Mouse (Mus musculus) yolk sac, embryonic 10.5 days (tissue): ENCODE data around the gene Wdr20rt.
A peak's percentile ranks its signal among the peaks of the same experiment; 100 is the strongest.
"Not testable (repeated sequence)": the region's sequence is repeated elsewhere in the genome, so short reads cannot be mapped to it uniquely, and the experiment has no call there.

Source experiments
- DNase-seq: peaks from one replicate; pipeline ENCODE4 v3.0.0-alpha.2; 2017; ENCODE audit warnings: low spot score

The Wdr20rt gene

GRCm38 (mm10) chr12:65225467-65225945 lies at the start of gene Wdr20rt:
TSS of gene Wdr20rt (plus strand) at chr12:65225517.
- DNase-seq, result no peak

DNA sequence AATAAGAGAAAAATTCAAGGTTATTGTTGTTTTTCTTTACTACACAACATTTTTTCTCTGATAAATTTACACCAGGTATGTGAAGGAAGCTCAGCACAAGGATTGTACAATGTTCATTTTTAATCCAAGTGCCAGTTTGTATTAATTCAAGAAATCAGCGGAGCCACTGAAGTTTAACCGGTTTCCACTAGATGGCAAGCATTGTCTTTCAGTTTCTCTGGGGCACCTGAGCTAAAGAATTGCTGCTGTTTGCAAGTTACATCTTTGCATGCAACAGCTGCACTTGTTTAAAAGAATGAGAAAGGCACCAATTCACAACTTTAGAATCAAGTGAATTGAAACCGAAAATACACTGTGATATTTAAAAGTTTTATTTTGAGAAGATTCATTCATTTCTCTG lies 38.0 kb upstream of the Wdr20rt start:
- DNase-seq, result no peak

DNA sequence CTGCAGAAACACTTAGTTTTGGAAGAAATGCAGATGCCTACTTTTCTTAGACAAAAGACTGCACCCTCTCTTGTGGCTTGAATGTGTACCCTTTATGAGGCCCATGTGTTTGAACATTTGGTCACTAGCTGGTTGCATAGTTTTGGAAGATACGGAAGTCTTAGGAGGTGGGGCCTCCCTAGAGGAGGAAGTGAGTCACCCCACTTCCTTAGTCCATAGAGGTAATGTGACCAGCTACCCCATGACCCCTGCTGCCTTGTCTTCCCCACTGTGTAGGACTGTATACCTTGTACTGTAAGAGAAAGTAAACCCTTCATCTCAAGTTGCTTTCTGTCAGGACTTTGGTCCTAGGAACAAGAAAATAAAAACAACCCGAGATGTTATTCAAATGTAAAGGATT lies 36.1 kb upstream of the Wdr20rt start:
- DNase-seq, result no peak

GRCm38 (mm10) chr12:65194003-65194530 lies 31.2 kb upstream of the Wdr20rt start:
- DNase-seq, result no peak

DNA sequence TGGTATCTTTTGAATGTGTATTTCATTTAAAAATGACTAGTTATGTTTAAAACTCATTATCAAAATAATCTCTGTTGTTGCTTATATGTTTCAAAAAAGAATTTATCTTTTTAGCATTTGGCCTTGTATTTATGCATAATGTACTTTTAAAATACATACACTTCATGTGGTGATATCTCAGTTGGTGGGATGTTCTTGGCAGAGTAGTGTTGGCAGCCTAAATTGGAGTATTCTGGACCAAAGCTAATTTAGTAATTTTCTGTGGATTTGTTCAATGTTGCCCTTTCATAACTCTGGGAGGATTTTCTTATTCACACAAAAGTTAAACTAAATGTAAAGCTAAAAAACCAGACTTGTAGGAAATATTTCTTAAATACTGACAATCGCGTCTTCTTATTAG lies 23.5 kb upstream of the Wdr20rt start:
- DNase-seq, result no peak

GRCm38 (mm10) chr12:65206431-65206830 lies 18.9 kb upstream of the Wdr20rt start:
- no peak for DNase-seq

DNA sequence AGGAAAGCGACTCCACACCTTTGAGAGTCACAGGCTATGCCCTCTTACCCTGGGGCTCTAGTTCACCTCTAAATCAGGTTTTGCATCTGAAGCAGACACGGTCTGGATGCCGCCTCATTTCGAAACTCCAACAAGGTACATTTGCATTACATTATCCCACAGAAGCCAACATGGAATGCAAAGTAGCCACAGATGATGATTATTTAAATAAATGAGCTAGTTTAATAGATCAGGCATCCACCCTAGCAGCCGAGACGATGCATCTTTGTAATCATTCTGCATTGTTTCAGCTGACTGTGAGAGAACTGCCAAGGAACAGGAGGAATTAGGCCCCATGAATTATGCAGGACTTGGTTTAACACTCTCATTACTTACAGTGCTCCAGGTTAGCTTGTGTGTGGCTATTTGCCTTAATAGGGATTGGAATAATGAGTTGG lies 8.9 kb upstream of the Wdr20rt start:
- DNase-seq, result no peak

DNA sequence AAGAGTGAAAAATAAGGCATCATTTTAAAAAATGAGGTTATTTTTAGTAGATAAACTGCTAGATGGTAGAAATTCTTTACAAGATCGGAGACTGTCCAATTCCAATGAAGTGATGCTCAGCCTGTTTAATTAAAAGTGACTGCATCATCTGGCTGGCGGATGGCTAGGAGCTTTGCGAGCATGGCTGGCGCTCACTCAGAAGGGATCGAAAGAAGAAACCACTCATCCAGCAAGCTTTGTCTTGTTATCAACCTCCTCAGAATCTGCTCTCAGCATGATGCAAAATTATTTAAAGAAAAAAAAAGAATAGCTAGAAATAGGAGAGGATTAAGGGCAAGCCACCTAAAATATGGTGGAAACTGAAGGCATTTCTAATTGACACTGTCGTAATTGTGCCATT lies 3.3 kb downstream of the Wdr20rt start:
- DNase-seq, result no peak

GRCm38 (mm10) chr12:65229041-65229440 lies 3.7 kb downstream of the Wdr20rt start:
- DNase-seq, result no peak

- DNase-seq, result not testable (repeated sequence)
These were observed 7.5 kb downstream of the Wdr20rt start for GRCm38 (mm10) chr12:65232801-65233200.

- DNase-seq, result no peak
These were observed 24.9 kb downstream of the Wdr20rt start for GRCm38 (mm10) chr12:65250116-65250738.

DNA sequence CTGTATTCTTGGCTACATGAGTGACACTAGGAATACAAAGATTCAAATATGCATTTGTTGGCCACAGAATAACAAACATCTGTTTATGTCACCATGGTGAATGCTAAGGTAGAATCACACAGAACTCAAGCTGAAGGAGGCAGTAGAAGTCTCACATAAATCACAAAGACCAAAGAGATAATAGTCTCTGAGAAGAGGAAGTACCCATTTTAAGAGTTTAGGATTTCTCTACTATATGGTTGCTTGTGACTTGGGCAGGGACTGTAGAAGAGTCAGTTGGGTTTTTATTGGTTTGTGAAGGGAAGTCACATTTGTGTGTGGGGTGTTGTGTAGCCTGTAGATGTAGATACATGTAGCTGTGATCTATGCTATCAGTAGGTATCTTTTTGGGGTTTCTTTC lies 31.6 kb downstream of the Wdr20rt start:
- DNase-seq, result no peak

DNA sequence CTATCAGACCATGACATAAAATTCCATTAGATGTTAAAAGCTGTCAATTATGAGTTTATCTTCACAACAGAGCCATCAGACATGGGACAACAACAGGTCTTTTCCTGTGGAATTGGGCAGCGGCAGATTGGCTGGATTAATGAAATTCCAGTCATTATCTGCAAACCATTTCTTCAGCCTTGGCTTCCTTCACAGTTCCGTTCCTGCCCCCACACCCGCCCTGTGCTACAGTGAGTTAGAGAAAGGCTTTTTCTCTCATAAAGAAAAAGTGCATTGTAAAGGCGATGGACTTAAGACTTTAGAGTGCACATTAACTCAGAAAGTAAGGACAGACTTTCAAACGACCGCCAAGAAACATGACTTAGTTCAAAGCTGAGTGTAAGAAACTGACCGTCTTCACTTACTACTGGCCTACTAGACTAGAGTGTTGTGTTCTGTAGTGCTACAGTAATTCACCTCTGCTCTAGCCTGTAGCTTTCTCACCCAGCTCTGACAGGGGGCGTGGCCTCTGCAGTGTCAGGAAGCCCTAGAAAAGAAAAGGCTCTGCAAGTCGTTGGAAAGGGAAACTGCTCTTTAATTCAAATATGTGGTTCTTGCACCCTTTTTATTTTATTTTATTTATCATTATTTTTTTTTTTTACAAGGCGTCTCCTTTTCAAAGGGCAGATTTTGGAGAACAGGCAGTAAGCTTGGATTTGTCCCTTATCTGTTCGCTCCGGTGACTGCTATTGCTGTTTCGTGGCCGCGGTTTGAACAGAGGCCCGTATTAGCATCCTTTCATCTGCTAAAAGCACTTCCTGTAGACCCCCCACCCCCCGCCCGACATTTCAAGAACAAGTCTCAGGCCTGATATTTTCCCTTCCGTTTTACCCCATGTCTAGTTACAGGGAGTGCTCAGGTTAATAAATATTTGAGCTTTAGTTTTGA lies 33.2 kb downstream of the Wdr20rt start:
- DNase-seq, result peak; percentile 44

- DNase-seq, result no peak
These were observed 34.1 kb downstream of the Wdr20rt start for GRCm38 (mm10) chr12:65259139-65260111.

DNA sequence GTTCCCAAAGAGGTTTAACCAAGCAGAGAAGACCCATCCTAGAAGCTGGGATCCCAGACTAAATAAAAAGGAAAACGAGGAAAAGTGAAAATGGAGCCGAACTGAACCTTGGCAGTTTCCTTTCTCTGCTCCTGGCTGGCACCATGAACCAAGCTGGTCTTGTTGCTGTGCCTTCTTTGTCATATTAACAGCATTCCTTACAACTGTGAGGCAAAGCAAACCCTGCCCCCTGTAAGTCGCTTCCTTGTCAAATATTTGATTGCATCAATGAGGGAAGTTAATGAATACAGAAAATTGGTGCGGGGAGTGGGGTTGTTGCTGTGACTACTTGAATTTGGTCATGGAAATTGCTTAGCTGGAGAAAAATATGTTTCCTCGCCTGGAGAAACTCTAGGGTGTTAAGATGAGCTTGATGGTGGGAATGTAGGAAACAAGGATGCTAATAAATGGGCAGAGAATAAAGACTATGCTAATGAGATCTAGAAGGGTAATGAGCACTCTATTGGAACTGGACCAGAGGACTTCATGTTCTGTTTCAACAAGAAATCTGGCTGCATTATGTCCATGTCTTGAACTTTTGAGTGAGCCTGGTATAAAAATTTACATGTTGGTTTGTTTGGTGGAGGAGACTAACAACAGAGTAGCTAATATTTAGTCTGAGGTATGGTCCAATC lies 43.1 kb downstream of the Wdr20rt start:
- no peak for DNase-seq

DNA sequence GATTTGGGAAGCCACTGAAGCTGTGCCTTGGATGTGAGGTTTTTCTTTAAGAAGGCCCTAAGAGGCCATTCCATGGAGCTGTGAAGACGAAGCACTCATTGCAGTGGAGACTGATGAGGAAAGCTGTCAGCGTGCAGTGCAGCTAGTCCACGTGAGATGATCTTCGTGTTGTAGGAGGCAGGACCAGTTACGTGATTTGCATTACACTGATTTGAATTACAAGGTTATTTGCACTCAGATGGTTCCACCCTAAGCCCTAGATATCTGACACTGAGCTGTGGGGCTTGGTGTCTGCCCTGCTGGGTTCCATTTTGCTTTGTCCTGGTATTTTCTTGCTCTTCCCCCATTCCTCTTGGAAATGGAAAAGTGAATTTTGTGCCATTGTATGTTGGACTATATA lies 44.1 kb downstream of the Wdr20rt start:
- no peak for DNase-seq

GRCm38 (mm10) chr12:65273807-65274206 lies 48.5 kb downstream of the Wdr20rt start:
- no peak for DNase-seq
